Mouse (Mus musculus): Measurements from ENCODE around the gene Bhlha15. TPM values are rescaled to one million over a fixed set of nuclear protein-coding genes. Genes with fewer than 3 reads are reported as not detected.
A peak's percentile ranks its signal among the peaks of the same experiment; 100 is the strongest.

Bhlha15 gene
- total RNA-seq, 2 experiments from 2014 or later = 0.32 TPM; not detected in 1

GRCm38 (mm10) chr5:144191026-144191425, 940 bp downstream of the Bhlha15 start:
- no peak for DNase-seq

- DNase-seq = no peak
Observed at GRCm38 (mm10) chr5:144192673-144193072, 2.6 kb downstream of the Bhlha15 start.

GRCm38 (mm10) chr5:144194416-144194815, 4.3 kb downstream of the Bhlha15 start:
- no peak for DNase-seq

GRCm38 (mm10) chr5:144195567-144195966, 5.5 kb downstream of the Bhlha15 start:
- DNase-seq = no peak

GRCm38 (mm10) chr5:144200616-144201015, 10.5 kb downstream of the Bhlha15 start:
- no peak for DNase-seq

GRCm38 (mm10) chr5:144202430-144202829, 12.3 kb downstream of the Bhlha15 start:
- DNase-seq = no peak

- DNase-seq = peak; percentile 44
Observed at GRCm38 (mm10) chr5:144203398-144203959, 13.4 kb downstream of the Bhlha15 start.

GRCm38 (mm10) chr5:144204303-144204702, 14.2 kb downstream of the Bhlha15 start:
- DNase-seq = no peak

GRCm38 (mm10) chr5:144204911-144205310, 14.8 kb downstream of the Bhlha15 start:
- DNase-seq = no peak

GRCm38 (mm10) chr5:144206069-144206468, 16.0 kb downstream of the Bhlha15 start:
- DNase-seq = no peak

- peak; percentile 51 for DNase-seq
Observed at GRCm38 (mm10) chr5:144207478-144207877, 17.4 kb downstream of the Bhlha15 start.

- peak; percentile 71 for DNase-seq
Observed at GRCm38 (mm10) chr5:144214453-144214852, 24.4 kb downstream of the Bhlha15 start.

GRCm38 (mm10) chr5:144215992-144216391, 25.9 kb downstream of the Bhlha15 start:
- DNase-seq = no peak

GRCm38 (mm10) chr5:144218061-144218460, 28.0 kb downstream of the Bhlha15 start:
- no peak for DNase-seq

GRCm38 (mm10) chr5:144219306-144219705, 29.2 kb downstream of the Bhlha15 start:
- no peak for DNase-seq

GRCm38 (mm10) chr5:144219936-144220335, 29.9 kb downstream of the Bhlha15 start:
- no peak for DNase-seq

GRCm38 (mm10) chr5:144221305-144221704, 31.2 kb downstream of the Bhlha15 start:
- no peak for DNase-seq

- no peak for DNase-seq
Observed at GRCm38 (mm10) chr5:144222811-144223502, 32.9 kb downstream of the Bhlha15 start.

- DNase-seq = peak; percentile 95
Observed at GRCm38 (mm10) chr5:144223503-144223862, 33.4 kb downstream of the Bhlha15 start, which contains the start of gene Tecpr1. TSS of gene Tecpr1 (minus strand) at chr5:144223615.

GRCm38 (mm10) chr5:144223899-144224816, 34.1 kb downstream of the Bhlha15 start:
- no peak for DNase-seq

- no peak for DNase-seq
Observed at GRCm38 (mm10) chr5:144226220-144226619, 36.1 kb downstream of the Bhlha15 start.

GRCm38 (mm10) chr5:144230216-144230615, 40.1 kb downstream of the Bhlha15 start:
- no peak for DNase-seq

- DNase-seq = no peak
Observed at GRCm38 (mm10) chr5:144231410-144231809, 41.3 kb downstream of the Bhlha15 start.
